ENCODE assay signal across 30 mouse cellular contexts in genomic region chr1:144239195-144239594, GRCm38 (mm10). TPM values are rescaled to one million over a fixed set of nuclear protein-coding genes. Genes with fewer than 3 reads are reported as not detected.
DNase-seq lines count a peak whose midpoint lies in the region; ATAC-seq and TF ChIP-seq lines count a peak whose summit lies in the region.
"Had no signal": no experiment of that assay in that cellular context is flagged by ENCODE, and none has a peak within 500 bp of the region (broad histone marks: within the 10 kb centered on the region; RNA-seq: fewer than 3 reads in every experiment).

No protein-coding gene starts in this region.

- CTCF ChIA-PET in Patski (lab: Charles Lee), result interaction anchor here (1.4 to 2.1 kb wide), 2 partner anchors 10 to 42 kb away, joined by 3 to 13 read pairs; no protein-coding TSS in a partner anchor

- peak; percentile 63 for ATAC-seq in Patski
- ATAC-seq: activated CD4-positive, CD25-positive, alpha-beta regulatory T cell, adult 4 months; forebrain, embryonic 13.5 days; forebrain, embryonic 16.5 days; hindbrain, embryonic 16.5 days; inflammation-experienced regulatory T-cells, adult 6 months; intestine, embryonic 16.5 days had no signal

- peak; percentile 67 for DNase-seq in 416B (ENCODE audit: low read depth)
- DNase-seq in Patski (ENCODE audit: low read depth, low spot score), result peak; percentile 60
- peak; percentile 22 for DNase-seq in induced T-regulatory cell, adult 2 months (ENCODE audit: low read depth)
- DNase-seq in heart, adult 8-10 months (ENCODE audit: low spot score), result no peak
- DNase-seq in heart, adult 11 months, result no peak
- no peak for DNase-seq in kidney, postnatal 36 days
- DNase-seq: adrenal gland, postnatal 14 days; B cell, adult 2 months; cerebellum, adult 11-12 months; cerebellum, adult 8-10 months; cerebellum, postnatal 10 days; cerebellum, postnatal 36 days; gastrocnemius, postnatal 10 days; gastrocnemius, postnatal 36 days; heart, postnatal 10 days; heart, postnatal 36 days; kidney, adult 18-20 months had no signal

- no peaks in the 10 kb centered on the region for H3K27me3 ChIP-seq in Patski
- H3K27me3 ChIP-seq: CH12.LX; forebrain, embryonic 13.5 days; heart, embryonic 12.5 days; heart, embryonic 15.5 days; hindbrain, embryonic 13.5 days had no signal

- TF ChIP-seq CTCF in Patski (IDR thresholded peaks at IDR 0.05), result no peak

- in situ Hi-C loops in Patski (cut with MboI; ENCODE audit: low pct_unique_long_range_greater_than_20kb), result no loop called here

- POLR2A ChIA-PET in Patski (lab: Charles Lee), result interaction anchor here (1.1 kb wide), 1 partner anchor 11 kb away, joined by 3 read pairs; no protein-coding TSS in a partner anchor

RNA-seq across cellular contexts. Expression of gene Rgs1, which starts 9.8 kb away (rescaled TPM):
- polyA plus RNA-seq in Patski (2021), result not detected
- under 1 TPM in 2 of 4 experiments, not detected in 2; 0.37 to 0.78 TPM for total RNA-seq in heart, adult 8-10 months (2022)
- total RNA-seq: gastrocnemius, postnatal 10 days; gastrocnemius, postnatal 36 days; heart, postnatal 10 days; heart, postnatal 36 days had no signal
- polyA plus RNA-seq: brain, embryonic 14.5 days; embryonic facial prominence, embryonic 11.5 days; forebrain, embryonic 13.5 days; forebrain, embryonic 16.5 days; hindbrain, embryonic 10.5 days; hindbrain, embryonic 13.5 days had no signal

Comparison
In these comparisons a context has a peak if more than half of its experiments do, and no peak if none do; other contexts are left out.
1. DNase-seq: peak in 416B (single experiment), Patski (single experiment) and induced T-regulatory cell, adult 2 months (single experiment); none in heart, adult 8-10 months (single experiment), heart, adult 11 months (single experiment) and kidney, postnatal 36 days (0 of 2).